ENCODE assay signal across 11 mouse cellular contexts in the genomic region with DNA sequence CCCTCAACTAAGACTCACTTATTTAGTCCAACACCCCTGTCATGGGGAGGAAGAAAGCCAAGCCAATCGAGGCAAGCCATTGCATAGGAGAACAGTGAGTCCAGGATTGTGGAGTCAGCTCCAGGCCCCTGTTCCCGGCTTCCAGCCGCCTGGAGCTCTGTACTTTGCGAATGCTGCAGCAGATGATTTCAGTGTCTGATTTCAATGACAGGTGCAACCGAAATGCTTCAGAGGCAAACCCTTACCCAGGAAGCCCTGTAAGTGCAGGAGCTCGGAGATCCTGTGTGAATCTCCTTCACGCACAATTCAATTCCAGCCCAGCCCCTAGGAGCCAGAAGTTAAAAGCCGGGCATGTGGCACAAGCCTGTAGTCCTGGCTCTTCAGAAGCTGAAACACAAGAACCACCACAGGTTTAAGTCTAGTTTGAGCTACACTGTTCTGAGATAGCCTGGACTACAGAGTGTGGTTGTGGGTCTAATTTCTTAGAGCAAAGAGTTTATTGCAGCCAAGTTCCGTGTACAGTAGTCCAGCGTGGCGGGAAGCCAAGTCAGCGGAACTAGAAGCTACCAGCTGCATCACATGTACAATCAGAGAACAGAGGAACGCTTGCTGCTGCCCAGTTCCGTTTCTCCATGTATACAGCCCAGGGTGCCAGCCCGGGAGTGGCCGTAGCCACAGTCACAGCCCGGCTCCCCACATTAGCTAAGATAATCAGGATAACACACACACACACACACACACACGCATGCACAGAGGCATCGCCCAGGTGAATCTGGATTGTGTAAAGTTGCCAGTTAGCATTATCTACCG. TPM values are rescaled to one million over a fixed set of nuclear protein-coding genes. Genes with fewer than 3 reads are reported as not detected.
DNase-seq lines count a peak whose midpoint lies in the region; ATAC-seq lines count a peak whose summit lies in the region.
"Had no signal": no experiment of that assay in that cellular context is flagged by ENCODE, and none has a peak within 500 bp of the region (broad histone marks: within the 10 kb centered on the region; RNA-seq: fewer than 3 reads in every experiment).

No protein-coding gene starts in this region.

- no peaks in the 10 kb centered on the region for H3K9me3 ChIP-seq in heart, embryonic 10.5 days
- no peaks in the 10 kb centered on the region for H3K9me3 ChIP-seq in liver, embryonic 16.5 days (replicated peaks; ENCODE audit: control insufficient read depth, low read length)
- no peaks in the 10 kb centered on the region for H3K9me3 ChIP-seq in liver, embryonic 12.5 days (replicated peaks)
- H3K9me3 ChIP-seq in forebrain, embryonic 15.5 days = no peaks in the 10 kb centered on the region

- no peaks in the 10 kb centered on the region for H3K36me3 ChIP-seq in heart, embryonic 10.5 days
- no peaks in the 10 kb centered on the region for H3K36me3 ChIP-seq in liver, embryonic 16.5 days (ENCODE audit: control insufficient read depth, insufficient read depth)
- H3K36me3 ChIP-seq in liver, embryonic 12.5 days = no peaks in the 10 kb centered on the region
- no peaks in the 10 kb centered on the region for H3K36me3 ChIP-seq in forebrain, embryonic 15.5 days

- ATAC-seq in liver, embryonic 16.5 days (ENCODE audit: low read depth) = 0 out of 2 replicates have a peak, but pooled peaks have one; percentile 7
- no peak for ATAC-seq in liver, embryonic 12.5 days
- peak; percentile 31 for ATAC-seq in forebrain, embryonic 15.5 days (replicated peaks)

- WGBS in heart, embryonic 10.5 days = 82% methylated on average over 20 of the region's 20 CpGs
- WGBS in liver, embryonic 16.5 days (ENCODE audit: insufficient replicate concordance) = 71% methylated on average over 20 of the region's 20 CpGs
- WGBS in liver, embryonic 12.5 days (ENCODE audit: insufficient replicate concordance) = 71% methylated on average over 20 of the region's 20 CpGs
- WGBS in forebrain, embryonic 15.5 days = 72% methylated on average over 20 of the region's 20 CpGs

- peak; percentile 39 to 53 for DNase-seq in heart, postnatal 10 days
- DNase-seq in heart, embryonic 10.5 days (ENCODE audit: low spot score) = no peak
- peak; percentile 52 to 66 for DNase-seq in cerebellum, adult 18-20 months
- DNase-seq in adipocyte (ENCODE audit: low spot score) = no peak
- DNase-seq in ovary, postnatal 14 days (ENCODE audit: low spot score) = no peak

- no peak overlapping the region for H3K4me2 ChIP-seq in liver, embryonic 16.5 days (ENCODE audit: low read depth, low read length)
- no peak overlapping the region for H3K4me2 ChIP-seq in liver, embryonic 12.5 days
- H3K4me2 ChIP-seq in forebrain, embryonic 15.5 days (replicated peaks) = no peak overlapping the region
- H3K4me2 ChIP-seq: liver, embryonic 11.5 days had no signal

- no peak overlapping the region for H3K4me3 ChIP-seq in heart, embryonic 10.5 days
- H3K4me3 ChIP-seq in liver, embryonic 16.5 days (ENCODE audit: low read depth, low read length) = no peak overlapping the region
- H3K4me3 ChIP-seq in liver, embryonic 12.5 days = no peak overlapping the region
- H3K4me3 ChIP-seq in forebrain, embryonic 15.5 days = no peak overlapping the region

- H3K4me1 ChIP-seq in heart, embryonic 10.5 days = peaks cover 11% of the 10 kb centered on the region
- no peaks in the 10 kb centered on the region for H3K4me1 ChIP-seq in liver, embryonic 16.5 days (ENCODE audit: control insufficient read depth, low read depth, low read length)
- H3K4me1 ChIP-seq in liver, embryonic 12.5 days = no peaks in the 10 kb centered on the region
- H3K4me1 ChIP-seq in forebrain, embryonic 15.5 days = peaks cover 21% of the 10 kb centered on the region

- H3K9ac ChIP-seq in liver, embryonic 16.5 days (ENCODE audit: low read depth, low read length) = no peak overlapping the region
- H3K9ac ChIP-seq in liver, embryonic 12.5 days = no peak overlapping the region
- H3K9ac ChIP-seq in forebrain, embryonic 15.5 days (replicated peaks) = no peak overlapping the region

- intact Hi-C loops in heart, postnatal 10 days (cut with DNase I) = no loop called here

- H3K27ac ChIP-seq in heart, embryonic 10.5 days = no peak overlapping the region
- H3K27ac ChIP-seq in liver, embryonic 16.5 days (ENCODE audit: low read length) = no peak overlapping the region
- H3K27ac ChIP-seq in liver, embryonic 12.5 days = no peak overlapping the region
- H3K27ac ChIP-seq in forebrain, embryonic 15.5 days (replicated peaks) = peak overlapping the region; percentile 84
- H3K27ac ChIP-seq: kidney, postnatal 0 days had no signal

- H3K27me3 ChIP-seq in heart, embryonic 10.5 days (ENCODE audit: insufficient read depth, poor library complexity, severe bottlenecking) = peaks cover 10% of the 10 kb centered on the region; the same call in 1 of the 2 replicates
- no peaks in the 10 kb centered on the region for H3K27me3 ChIP-seq in liver, embryonic 16.5 days (ENCODE audit: control insufficient read depth, insufficient read depth, low read depth, low read length)
- H3K27me3 ChIP-seq in liver, embryonic 12.5 days (replicated peaks) = peaks cover 7% of the 10 kb centered on the region; the same call in 1 of the 2 replicates
- H3K27me3 ChIP-seq in forebrain, embryonic 15.5 days = no peaks in the 10 kb centered on the region
- H3K27me3 ChIP-seq: CH12.LX had no signal

RNA-seq across cellular contexts. Expression of a gene that starts 31.0 kb away (rescaled TPM):
- total RNA-seq in heart, postnatal 10 days (2021) = 10 to 100 TPM; 70.0 to 71.1 TPM
- polyA plus RNA-seq in heart, embryonic 10.5 days (2016; fragmentation: Nextera tagmentation; extraction: Ambion mirVana) = 148 and 164 TPM in 2 replicates
- 39.1 and 40.8 TPM in 2 replicates for polyA plus RNA-seq in liver, embryonic 16.5 days (2015; fragmentation: Nextera tagmentation; extraction: Ambion mirVana)
- polyA plus RNA-seq in liver, embryonic 12.5 days (2016; fragmentation: Nextera tagmentation; extraction: Ambion mirVana) = 69.8 and 72.0 TPM in 2 replicates
- polyA plus RNA-seq in forebrain, embryonic 15.5 days (2015; fragmentation: Nextera tagmentation; extraction: Ambion mirVana) = 126 and 128 TPM in 2 replicates

RNA-seq across cellular contexts. Expression of a gene that starts 53.5 kb away (rescaled TPM):
- 10 to 100 TPM; 79.2 to 91.1 TPM for total RNA-seq in heart, postnatal 10 days (2021)
- polyA plus RNA-seq in heart, embryonic 10.5 days (2016; fragmentation: Nextera tagmentation; extraction: Ambion mirVana) = 46.2 and 56.0 TPM in 2 replicates
- polyA plus RNA-seq in liver, embryonic 16.5 days (2015; fragmentation: Nextera tagmentation; extraction: Ambion mirVana) = 18.4 and 19.3 TPM in 2 replicates
- 26.9 and 27.5 TPM in 2 replicates for polyA plus RNA-seq in liver, embryonic 12.5 days (2016; fragmentation: Nextera tagmentation; extraction: Ambion mirVana)
- polyA plus RNA-seq in forebrain, embryonic 15.5 days (2015; fragmentation: Nextera tagmentation; extraction: Ambion mirVana) = 69.4 and 76.8 TPM in 2 replicates

Comparison
In these comparisons a context has a peak if more than half of its experiments do, and no peak if none do; other contexts are left out.
1. DNase-seq: peak in heart, postnatal 10 days (2 of 2) and cerebellum, adult 18-20 months (2 of 2); none in heart, embryonic 10.5 days (single experiment), adipocyte (single experiment) and ovary, postnatal 14 days (single experiment).